In genomic region chr10:128015068-128015934, GRCm38 (mm10) we compare ENCODE assay signal across 8 mouse cellular contexts. TPM values are rescaled to one million over a fixed set of nuclear protein-coding genes. Genes with fewer than 3 reads are reported as not detected.
DNase-seq lines count a peak whose midpoint lies in the region; ATAC-seq and TF ChIP-seq lines count a peak whose summit lies in the region.

Gene Prim1, plus strand, starts transcription at chr10:128015168.

- peak within 1 kb of the TSS; percentile 80 for H3K9ac ChIP-seq in CH12.LX (ENCODE audit: insufficient read depth, low read depth)
- H3K9ac ChIP-seq in heart, embryonic 15.5 days: peak within 1 kb of the TSS; percentile 61
- peak within 1 kb of the TSS; percentile 78 for H3K9ac ChIP-seq in liver, embryonic 16.5 days (ENCODE audit: low read depth, low read length)
- H3K9ac ChIP-seq in neural tube, embryonic 12.5 days: peak within 1 kb of the TSS; percentile 44
- peak within 1 kb of the TSS; percentile 62 for H3K9ac ChIP-seq in stomach, postnatal 0 days (ENCODE audit: low read length)

- H3K4me3 ChIP-seq in CH12.LX (replicated peaks in 1 of 3; ENCODE audit: low read depth in 2 of 3, low read length in 2 of 3, poor library complexity in 1 of 3): peak within 1 kb of the TSS; percentile 73 to 88 (median 78)
- H3K4me3 ChIP-seq in forebrain, embryonic 10.5 days: peak within 1 kb of the TSS; percentile 75
- peak within 1 kb of the TSS; percentile 66 for H3K4me3 ChIP-seq in heart, embryonic 15.5 days
- H3K4me3 ChIP-seq in liver, embryonic 16.5 days (ENCODE audit: low read depth, low read length): peak within 1 kb of the TSS; percentile 97
- peak within 1 kb of the TSS; percentile 45 for H3K4me3 ChIP-seq in neural tube, embryonic 12.5 days
- peak within 1 kb of the TSS; percentile 61 for H3K4me3 ChIP-seq in stomach, postnatal 0 days (ENCODE audit: low read depth, low read length)

- in situ Hi-C loops in CH12.LX (cut with MboI; ENCODE audit: low pct_ligation_motif_present, low pct_unique_long_range_greater_than_20kb, low sequenced_read_pairs): no loop called here

- TF ChIP-seq CTCF in CH12.LX (conservative IDR thresholded peaks at IDR 0.05 in 1 of 2, IDR thresholded peaks at IDR 0.05 in 1 of 2; ENCODE audit: low read depth in 2 of 2, low read length in 2 of 2): no peak
- TF ChIP-seq CTCF in stomach, postnatal 0 days (IDR thresholded peaks at IDR 0.05; ENCODE audit: low read depth): no peak

- H3K4me1 ChIP-seq in CH12.LX (ENCODE audit: control insufficient read depth in 1 of 2, insufficient read depth in 2 of 2): peaks cover 2 to 11% of the 10 kb centered on the region in 2 experiments; a peak in 1 of 4 replicates
- peaks cover 19% of the 10 kb centered on the region for H3K4me1 ChIP-seq in forebrain, embryonic 10.5 days
- peaks cover 3% of the 10 kb centered on the region for H3K4me1 ChIP-seq in heart, embryonic 15.5 days (replicated peaks)
- peaks cover 2% of the 10 kb centered on the region; the same call in 1 of the 2 replicates for H3K4me1 ChIP-seq in liver, embryonic 16.5 days (ENCODE audit: control insufficient read depth, low read depth, low read length)
- 0 out of 2 replicates have a peak, but pooled peaks cover 2% of the 10 kb centered on the region for H3K4me1 ChIP-seq in neural tube, embryonic 12.5 days
- H3K4me1 ChIP-seq in stomach, postnatal 0 days (replicated peaks; ENCODE audit: control insufficient read depth, insufficient read depth): 0 out of 2 replicates have a peak, but pooled peaks cover 2% of the 10 kb centered on the region

- WGBS in forebrain, embryonic 10.5 days: 8% methylated on average over 31 of the region's 31 CpGs
- 6% methylated on average over 31 of the region's 31 CpGs for WGBS in heart, embryonic 15.5 days
- WGBS in liver, embryonic 16.5 days (ENCODE audit: insufficient replicate concordance): 1% methylated on average over 31 of the region's 31 CpGs
- 6% methylated on average over 31 of the region's 31 CpGs for WGBS in neural tube, embryonic 12.5 days
- WGBS in stomach, postnatal 0 days: 2% methylated on average over 31 of the region's 31 CpGs

- peaks cover 16 to 24% of the 10 kb centered on the region in 2 experiments for H3K36me3 ChIP-seq in CH12.LX (replicated peaks in 1 of 2; ENCODE audit: control insufficient read depth in 1 of 2, insufficient read depth in 1 of 2, low read length in 1 of 2)
- H3K36me3 ChIP-seq in forebrain, embryonic 10.5 days (replicated peaks): peaks cover 35% of the 10 kb centered on the region
- peaks cover 16% of the 10 kb centered on the region for H3K36me3 ChIP-seq in heart, embryonic 15.5 days
- H3K36me3 ChIP-seq in liver, embryonic 16.5 days (ENCODE audit: control insufficient read depth, insufficient read depth): peaks cover 18% of the 10 kb centered on the region
- peaks cover 10% of the 10 kb centered on the region; the same call in 1 of the 2 replicates for H3K36me3 ChIP-seq in neural tube, embryonic 12.5 days
- no peaks in the 10 kb centered on the region for H3K36me3 ChIP-seq in stomach, postnatal 0 days (ENCODE audit: control insufficient read depth, insufficient read depth, low read length)

- peak within 1 kb of the TSS; percentile 20; the same call in 1 of the 2 replicates for H3K27ac ChIP-seq in CH12.LX (ENCODE audit: insufficient read depth, low read depth)
- H3K27ac ChIP-seq in forebrain, embryonic 10.5 days: peak within 1 kb of the TSS; percentile 92
- H3K27ac ChIP-seq in heart, embryonic 15.5 days: peak within 1 kb of the TSS; percentile 62
- peak within 1 kb of the TSS; percentile 79 for H3K27ac ChIP-seq in liver, embryonic 16.5 days (ENCODE audit: low read length)
- no peak within 1 kb of the TSS for H3K27ac ChIP-seq in neural tube, embryonic 12.5 days
- 0 out of 2 replicates have a peak within 1 kb of the TSS, but pooled peaks have one; percentile 45 for H3K27ac ChIP-seq in stomach, postnatal 0 days (replicated peaks)

- no peak for TF ChIP-seq EP300 in CH12.LX (IDR thresholded peaks at IDR 0.05; ENCODE audit: low read length)
- TF ChIP-seq EP300 in stomach, postnatal 0 days (optimal IDR thresholded peaks at IDR 0.05): no peak

- H3K4me2 ChIP-seq in CH12.LX (ENCODE audit: insufficient read depth, low read depth, poor library complexity, severe bottlenecking): peak within 1 kb of the TSS; percentile 93
- H3K4me2 ChIP-seq in heart, embryonic 15.5 days: peak within 1 kb of the TSS; percentile 73
- H3K4me2 ChIP-seq in liver, embryonic 16.5 days (ENCODE audit: low read depth, low read length): peak within 1 kb of the TSS; percentile 84
- peak within 1 kb of the TSS; percentile 74 for H3K4me2 ChIP-seq in neural tube, embryonic 12.5 days (replicated peaks)
- H3K4me2 ChIP-seq in stomach, postnatal 0 days (replicated peaks; ENCODE audit: low read depth): peak within 1 kb of the TSS; percentile 71

- no peaks in the 10 kb centered on the region for H3K9me3 ChIP-seq in CH12.LX (replicated peaks; ENCODE audit: low read length)
- H3K9me3 ChIP-seq in forebrain, embryonic 10.5 days: no peaks in the 10 kb centered on the region
- H3K9me3 ChIP-seq in heart, embryonic 15.5 days (replicated peaks): no peaks in the 10 kb centered on the region
- no peaks in the 10 kb centered on the region for H3K9me3 ChIP-seq in liver, embryonic 16.5 days (replicated peaks; ENCODE audit: control insufficient read depth, low read length)
- H3K9me3 ChIP-seq in neural tube, embryonic 12.5 days: no peaks in the 10 kb centered on the region
- H3K9me3 ChIP-seq in stomach, postnatal 0 days (ENCODE audit: control insufficient read depth, low read length): no peaks in the 10 kb centered on the region

- H3K79me2 ChIP-seq in CH12.LX (replicated peaks; ENCODE audit: control insufficient read depth, extremely low read depth, insufficient read depth, poor library complexity, severe bottlenecking): peaks cover 7% of the 10 kb centered on the region

- H3K27me3 ChIP-seq in CH12.LX (replicated peaks): no peaks in the 10 kb centered on the region
- H3K27me3 ChIP-seq in forebrain, embryonic 10.5 days (ENCODE audit: poor library complexity, severe bottlenecking): no peaks in the 10 kb centered on the region
- H3K27me3 ChIP-seq in heart, embryonic 15.5 days: no peaks in the 10 kb centered on the region
- no peaks in the 10 kb centered on the region for H3K27me3 ChIP-seq in liver, embryonic 16.5 days (ENCODE audit: control insufficient read depth, insufficient read depth, low read depth, low read length)
- no peaks in the 10 kb centered on the region for H3K27me3 ChIP-seq in neural tube, embryonic 12.5 days (replicated peaks)
- no peaks in the 10 kb centered on the region for H3K27me3 ChIP-seq in stomach, postnatal 0 days (ENCODE audit: control insufficient read depth, insufficient read depth, low read length)

- TF ChIP-seq POLR2A in CH12.LX (IDR thresholded peaks at IDR 0.05; ENCODE audit: low read depth, low read length): peak; percentile 88

- no peak for TF ChIP-seq RAD21 in CH12.LX (IDR thresholded peaks at IDR 0.05; ENCODE audit: low read depth, low read length)

- dilution Hi-C loops in CH12.LX (cut with MboI; ENCODE audit: extremely low pct_ligation_motif_present, extremely low pct_unique_long_range_greater_than_20kb, low sequenced_read_pairs): no loop called here

- DNase-seq in CH12.LX (ENCODE audit: extremely low read depth): peak; percentile 91
- peak; percentile 76 for DNase-seq in c-Kit-negative CD71-positive TER-119-positive erythroid progenitor cells, embryonic 14.5 days (ENCODE audit: low read depth, low spot score)
- DNase-seq in forebrain, embryonic 10.5 days (ENCODE audit: extremely low spot score, low spot score): peak; percentile 88
- peak; percentile 82 to 91 for DNase-seq in kidney, postnatal 25 days
- DNase-seq in stomach, postnatal 0 days (ENCODE audit: low spot score): peak; percentile 87

- peak; percentile 76 for ATAC-seq in heart, embryonic 15.5 days (replicated peaks; ENCODE audit: insufficient number of reproducible peaks, insufficient read depth, low FRiP score, low read depth)
- peak; percentile 98 for ATAC-seq in liver, embryonic 16.5 days (ENCODE audit: low read depth)
- peak; percentile 88 for ATAC-seq in neural tube, embryonic 12.5 days (ENCODE audit: low FRiP score, low read depth)
- ATAC-seq in stomach, postnatal 0 days (ENCODE audit: low FRiP score, low TSS enrichment): peak; percentile 90

TF ChIP-seq in CH12.LX, 34 proteins besides CTCF, POLR2A, EP300 and RAD21 (continues in another document):
- TF ChIP-seq NRF1 (IDR thresholded peaks at IDR 0.05; ENCODE audit: low read depth, low read length): peak; percentile 94
- TF ChIP-seq NELFE (IDR thresholded peaks at IDR 0.05; ENCODE audit: low read depth, low read length): 0 out of 2 replicates have a peak, but pooled peaks have one; percentile 33
- TF ChIP-seq MAX (IDR thresholded peaks at IDR 0.05; ENCODE audit: low read length): no peak; the same call in 1 of the 2 replicates
- TF ChIP-seq BHLHE40 (IDR thresholded peaks at IDR 0.05; ENCODE audit: low read depth, low read length): no peak
- peak; percentile 85 for TF ChIP-seq ELF1 (IDR thresholded peaks at IDR 0.05; ENCODE audit: low read depth, low read length)
- no peak for TF ChIP-seq ZMIZ1 (IDR thresholded peaks at IDR 0.05; ENCODE audit: low read depth, low read length)
- peak; percentile 70; the same call in 1 of the 2 replicates for TF ChIP-seq TBP (conservative IDR thresholded peaks at IDR 0.05; ENCODE audit: low read depth, low read length)
- peak; percentile 72; the same call in 1 of the 2 replicates for TF ChIP-seq SIN3A (IDR thresholded peaks at IDR 0.05; ENCODE audit: low read length)
- no peak for TF ChIP-seq CHD1 (IDR thresholded peaks at IDR 0.05; ENCODE audit: low read depth, low read length)
- TF ChIP-seq PAX5 (IDR thresholded peaks at IDR 0.05; ENCODE audit: low read length): no peak
- TF ChIP-seq GABPA (IDR thresholded peaks at IDR 0.05; ENCODE audit: insufficient replicate concordance, low read depth, low read length): peak; percentile 41; the same call in 1 of the 2 replicates
- TF ChIP-seq TCF12 (IDR thresholded peaks at IDR 0.05; ENCODE audit: low read depth, low read length): peak; percentile 78
- TF ChIP-seq HCFC1 (IDR thresholded peaks at IDR 0.05; ENCODE audit: low read depth, low read length): peak; percentile 98
- peak; percentile 98 for TF ChIP-seq E2F4 (IDR thresholded peaks at IDR 0.05; ENCODE audit: insufficient replicate concordance, low read depth, low read length)
- peak; percentile 93 for TF ChIP-seq CHD2 (IDR thresholded peaks at IDR 0.05; ENCODE audit: low read length)

RNA-seq across cellular contexts. Expression of gene Prim1, which starts in this region (rescaled TPM):
- total RNA-seq in CH12.LX (2012; rRNA removed) (69.5 and 79.6 TPM in 2 replicates), CH12.LX (2014; rRNA removed) (151 and 171 TPM in 2 replicates)
- 101 and 102 TPM in 2 replicates for polyA plus RNA-seq in CH12.LX (2012; ENCODE audit: insufficient read length, low read depth)
- polyA plus RNA-seq in forebrain, embryonic 10.5 days (2016; fragmentation: Nextera tagmentation; extraction: Ambion mirVana): 123 TPM in 2 replicates
- polyA plus RNA-seq in heart, embryonic 15.5 days (2015; fragmentation: Nextera tagmentation; extraction: Ambion mirVana): 41.5 and 50.3 TPM in 2 replicates
- 60.8 and 69.4 TPM in 2 replicates for polyA plus RNA-seq in liver, embryonic 16.5 days (2015; fragmentation: Nextera tagmentation; extraction: Ambion mirVana)
- 53.4 and 57.8 TPM in 2 replicates for polyA plus RNA-seq in neural tube, embryonic 12.5 days (2016; fragmentation: Nextera tagmentation; extraction: Ambion mirVana)
- polyA plus RNA-seq in stomach, postnatal 0 days (2015; fragmentation: Nextera tagmentation; extraction: Ambion mirVana): 27.3 and 27.4 TPM in 2 replicates

Comparison
In these comparisons a context has a peak if more than half of its experiments do, and no peak if none do; other contexts are left out.
1. H3K4me3 ChIP-seq: peak in every context shown above with its lines; median percentile 97 in liver, embryonic 16.5 days; 78 in CH12.LX; 75 in forebrain, embryonic 10.5 days; 66 in heart, embryonic 15.5 days; 61 in stomach, postnatal 0 days; 45 in neural tube, embryonic 12.5 days.